Comparison of ENCODE assay signal across 8 mouse cellular contexts in genomic region chr16:11323324-11324051, GRCm38 (mm10). TPM values are rescaled to one million over a fixed set of nuclear protein-coding genes. Genes with fewer than 3 reads are reported as not detected.
DNase-seq lines count a peak whose midpoint lies in the region; ATAC-seq lines count a peak whose summit lies in the region.

No protein-coding gene starts in this region.

- H3K9ac ChIP-seq in hindbrain, embryonic 14.5 days: peak overlapping the region; percentile 82
- H3K9ac ChIP-seq in limb, embryonic 11.5 days (ENCODE audit: low read length): peak overlapping the region; percentile 77
- H3K9ac ChIP-seq in midbrain, embryonic 13.5 days (replicated peaks): peak overlapping the region; percentile 91

- peak overlapping the region; percentile 86 for H3K27ac ChIP-seq in hindbrain, embryonic 14.5 days
- peak overlapping the region; percentile 22; the same call in 1 of the 2 replicates for H3K27ac ChIP-seq in limb, embryonic 11.5 days (replicated peaks; ENCODE audit: low read depth, low read length)
- H3K27ac ChIP-seq in midbrain, embryonic 13.5 days: peak overlapping the region; percentile 90

- H3K27me3 ChIP-seq in hindbrain, embryonic 14.5 days (ENCODE audit: control insufficient read depth, insufficient read depth, low read length): no peaks in the 10 kb centered on the region
- H3K27me3 ChIP-seq in limb, embryonic 11.5 days (ENCODE audit: control insufficient read depth, insufficient read depth, low read length): no peaks in the 10 kb centered on the region
- no peaks in the 10 kb centered on the region for H3K27me3 ChIP-seq in midbrain, embryonic 13.5 days

- WGBS in hindbrain, embryonic 14.5 days: 8% methylated on average over 17 of the region's 17 CpGs
- WGBS in limb, embryonic 11.5 days: 7% methylated on average over 17 of the region's 17 CpGs
- 5% methylated on average over 17 of the region's 17 CpGs for WGBS in midbrain, embryonic 13.5 days

- peak; percentile 21 for DNase-seq in right cerebral cortex, adult 18-20 months
- no peak for DNase-seq in right cerebral cortex, postnatal 14 days
- DNase-seq in ZHBTc4 (ENCODE audit: low read depth, low spot score): peak; percentile 39
- DNase-seq in hindbrain, embryonic 14.5 days (ENCODE audit: low spot score): peak; percentile 37
- DNase-seq in limb, embryonic 11.5 days (ENCODE audit: low spot score): no peak
- peak; percentile 15 for DNase-seq in yolk sac, embryonic 10.5 days (ENCODE audit: low spot score)

- ATAC-seq in erythroblast, adult 5-6 weeks (replicated peaks; ENCODE audit: low FRiP score, poor library complexity, severe bottlenecking): peak; percentile 66
- ATAC-seq in hindbrain, embryonic 14.5 days (ENCODE audit: low FRiP score): peak; percentile 31; the same call in 1 of the 2 replicates
- no peak for ATAC-seq in limb, embryonic 11.5 days (ENCODE audit: insufficient number of reproducible peaks, low FRiP score, low TSS enrichment, low read depth)
- ATAC-seq in midbrain, embryonic 13.5 days: peak; percentile 12

- H3K4me2 ChIP-seq in hindbrain, embryonic 14.5 days (replicated peaks): peak overlapping the region; percentile 76
- H3K4me2 ChIP-seq in limb, embryonic 11.5 days (ENCODE audit: low read depth, severe bottlenecking): peak overlapping the region; percentile 89
- peak overlapping the region; percentile 95 for H3K4me2 ChIP-seq in midbrain, embryonic 13.5 days (replicated peaks)

- peaks cover 11% of the 10 kb centered on the region for H3K4me1 ChIP-seq in hindbrain, embryonic 14.5 days (replicated peaks; ENCODE audit: control insufficient read depth, insufficient read depth, low read length)
- H3K4me1 ChIP-seq in limb, embryonic 11.5 days (ENCODE audit: control insufficient read depth, insufficient read depth, low read length): peaks cover 6% of the 10 kb centered on the region
- peaks cover 16% of the 10 kb centered on the region for H3K4me1 ChIP-seq in midbrain, embryonic 13.5 days (replicated peaks)

- no peaks in the 10 kb centered on the region for H3K36me3 ChIP-seq in hindbrain, embryonic 14.5 days (replicated peaks; ENCODE audit: control insufficient read depth, insufficient read depth)
- no peaks in the 10 kb centered on the region for H3K36me3 ChIP-seq in limb, embryonic 11.5 days (ENCODE audit: control insufficient read depth, insufficient read depth, low read length)
- H3K36me3 ChIP-seq in midbrain, embryonic 13.5 days: no peaks in the 10 kb centered on the region

- H3K9me3 ChIP-seq in hindbrain, embryonic 14.5 days (ENCODE audit: control insufficient read depth, low read length): no peaks in the 10 kb centered on the region
- no peaks in the 10 kb centered on the region for H3K9me3 ChIP-seq in limb, embryonic 11.5 days (ENCODE audit: control insufficient read depth, low read length)
- H3K9me3 ChIP-seq in midbrain, embryonic 13.5 days: no peaks in the 10 kb centered on the region

- peak overlapping the region; percentile 81 for H3K4me3 ChIP-seq in hindbrain, embryonic 14.5 days (replicated peaks; ENCODE audit: low read length)
- H3K4me3 ChIP-seq in limb, embryonic 11.5 days (ENCODE audit: low read depth, low read length): peak overlapping the region; percentile 77
- peak overlapping the region; percentile 82 for H3K4me3 ChIP-seq in midbrain, embryonic 13.5 days (replicated peaks)

RNA-seq across cellular contexts. Expression of gene Snx29, which starts 0.8 kb away (rescaled TPM):
- 6.7 and 9.0 TPM in 2 replicates for total RNA-seq in erythroblast, adult 5-6 weeks (2015; ENCODE audit: low replicate concordance)
- total RNA-seq in erythroblast, adult 5-6 weeks (2017; ENCODE audit: low replicate concordance): 6.2 and 11.2 TPM in 2 replicates
- 11.9 and 14.3 TPM in 2 replicates for polyA plus RNA-seq in hindbrain, embryonic 14.5 days (2014; fragmentation: Nextera tagmentation; extraction: Ambion mirVana)
- 9.5 and 10.3 TPM in 2 replicates for polyA plus RNA-seq in limb, embryonic 11.5 days (2014; fragmentation: Nextera tagmentation; extraction: Ambion mirVana)
- polyA plus RNA-seq in midbrain, embryonic 13.5 days (2015; fragmentation: Nextera tagmentation; extraction: Ambion mirVana): 19.6 and 21.7 TPM in 2 replicates

RNA-seq across cellular contexts. Expression of gene Tnfrsf17, which starts 9.9 kb away (rescaled TPM):
- not detected in 2 replicates for total RNA-seq in erythroblast, adult 5-6 weeks (2015; ENCODE audit: low replicate concordance)
- not detected in 2 replicates for total RNA-seq in erythroblast, adult 5-6 weeks (2017; ENCODE audit: low replicate concordance)
- 0.26 TPM in 1 of 2 replicates, not detected in the other for polyA plus RNA-seq in hindbrain, embryonic 14.5 days (2014; fragmentation: Nextera tagmentation; extraction: Ambion mirVana)
- not detected in 2 replicates for polyA plus RNA-seq in limb, embryonic 11.5 days (2014; fragmentation: Nextera tagmentation; extraction: Ambion mirVana)
- polyA plus RNA-seq in midbrain, embryonic 13.5 days (2015; fragmentation: Nextera tagmentation; extraction: Ambion mirVana): 0.27 TPM in 1 of 2 replicates, not detected in the other

Comparison
In these comparisons a context has a peak if more than half of its experiments do, and no peak if none do; other contexts are left out.
1. DNase-seq: peak in right cerebral cortex, adult 18-20 months (single experiment), ZHBTc4 (single experiment), hindbrain, embryonic 14.5 days (single experiment) and yolk sac, embryonic 10.5 days (single experiment); none in right cerebral cortex, postnatal 14 days (single experiment) and limb, embryonic 11.5 days (single experiment).
2. H3K27ac ChIP-seq: peak in every context shown above with its lines; median percentile 90 in midbrain, embryonic 13.5 days; 86 in hindbrain, embryonic 14.5 days; 22 in limb, embryonic 11.5 days.
3. Peak in every context shown above with its lines, with median percentiles within 50 percentile points of each other: H3K4me2 ChIP-seq, H3K4me3 ChIP-seq and H3K9ac ChIP-seq.